ENCODE assay signal across 7 mouse cellular contexts in the genomic region with DNA sequence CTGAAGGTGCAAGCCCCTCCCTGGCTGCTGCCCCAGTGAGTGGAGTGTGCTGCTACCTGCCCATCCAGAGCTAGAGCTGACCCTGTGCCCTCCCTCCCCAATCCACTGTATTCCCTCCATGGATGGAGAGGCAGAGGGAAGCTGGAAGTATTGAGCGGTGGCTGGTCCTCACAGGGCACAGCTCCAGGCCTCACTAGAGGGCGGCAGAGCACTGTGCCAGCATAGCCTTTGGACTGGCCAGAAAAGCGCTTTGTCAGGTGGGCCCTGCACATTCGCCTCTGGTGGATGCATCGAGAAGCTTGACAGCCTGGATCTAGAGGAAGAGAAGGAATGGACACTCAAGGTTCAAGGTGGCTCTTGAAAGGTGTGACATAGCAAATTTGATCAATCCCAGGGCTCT. TPM values are rescaled to one million over a fixed set of nuclear protein-coding genes. Genes with fewer than 3 reads are reported as not detected.
DNase-seq lines count a peak whose midpoint lies in the region; ATAC-seq and TF ChIP-seq lines count a peak whose summit lies in the region.

No protein-coding gene starts in this region.

- TF ChIP-seq CTCF in forebrain, postnatal 0 days (IDR thresholded peaks at IDR 0.05; ENCODE audit: low read depth), result peak; percentile 88
- peak; percentile 96 for TF ChIP-seq CTCF in hindbrain, postnatal 0 days (IDR thresholded peaks at IDR 0.05; ENCODE audit: low read depth)
- TF ChIP-seq CTCF in left cerebral cortex, adult 2 months (IDR thresholded peaks at IDR 0.05), result peak; percentile 87

- no peak overlapping the region for H3K27ac ChIP-seq in forebrain, postnatal 0 days (ENCODE audit: low read depth, low read length)
- H3K27ac ChIP-seq in hindbrain, postnatal 0 days, result no peak overlapping the region
- no peak overlapping the region for H3K27ac ChIP-seq in left cerebral cortex, adult 2 months

- DNase-seq in R1 (ENCODE audit: low read depth, low spot score), result peak; percentile 6
- DNase-seq in cerebellum, adult 18-20 months, result peak; percentile 55 to 62
- DNase-seq in forebrain, postnatal 0 days, result peak; percentile 77
- DNase-seq in hindbrain, postnatal 0 days (ENCODE audit: low spot score), result peak; percentile 92
- DNase-seq in left cerebral cortex, adult 2 months (ENCODE audit: extremely low spot score in 1 of 2, low spot score in 2 of 2), result peak; percentile 67 to 69
- DNase-seq in lung, postnatal 4 days, result peak; percentile 72 to 76
- peak; percentile 78 for DNase-seq in right cerebral cortex, postnatal 14 days

- no peaks in the 10 kb centered on the region for H3K4me1 ChIP-seq in forebrain, postnatal 0 days (ENCODE audit: insufficient read depth)
- no peaks in the 10 kb centered on the region for H3K4me1 ChIP-seq in hindbrain, postnatal 0 days (ENCODE audit: insufficient read depth, low read length)

- H3K36me3 ChIP-seq in forebrain, postnatal 0 days (ENCODE audit: insufficient read depth), result no peaks in the 10 kb centered on the region
- H3K36me3 ChIP-seq in hindbrain, postnatal 0 days (ENCODE audit: insufficient read depth, low read length), result no peaks in the 10 kb centered on the region

- 9% methylated on average over 5 of the region's 5 CpGs for whole genome bisulfite sequencing in forebrain, postnatal 0 days
- 11% methylated on average over 5 of the region's 5 CpGs for WGBS in hindbrain, postnatal 0 days

- intact Hi-C loops in left cerebral cortex, adult 2 months (cut with DNase I), result loop anchor here (1.0 to 5.0 kb wide), 2 partner anchors 126 to 226 kb away; no protein-coding TSS in a partner anchor

- H3K9ac ChIP-seq in forebrain, postnatal 0 days, result no peak overlapping the region
- no peak overlapping the region for H3K9ac ChIP-seq in hindbrain, postnatal 0 days (replicated peaks; ENCODE audit: low read length)

- H3K4me2 ChIP-seq in forebrain, postnatal 0 days (ENCODE audit: low read depth), result no peak overlapping the region
- H3K4me2 ChIP-seq in hindbrain, postnatal 0 days (ENCODE audit: low read depth, low read length), result no peak overlapping the region

- no peak overlapping the region for H3K4me3 ChIP-seq in forebrain, postnatal 0 days (ENCODE audit: low read depth, low read length)
- no peak overlapping the region for H3K4me3 ChIP-seq in hindbrain, postnatal 0 days (ENCODE audit: low read length)
- no peak overlapping the region for H3K4me3 ChIP-seq in left cerebral cortex, adult 2 months

- H3K9me3 ChIP-seq in forebrain, postnatal 0 days (ENCODE audit: low read length), result no peaks in the 10 kb centered on the region
- H3K9me3 ChIP-seq in hindbrain, postnatal 0 days (ENCODE audit: low read length), result no peaks in the 10 kb centered on the region

- no peaks in the 10 kb centered on the region for H3K27me3 ChIP-seq in forebrain, postnatal 0 days (ENCODE audit: insufficient read depth, low read length)
- H3K27me3 ChIP-seq in hindbrain, postnatal 0 days (ENCODE audit: insufficient read depth, low read length), result no peaks in the 10 kb centered on the region

- ATAC-seq in forebrain, postnatal 0 days, result peak; percentile 89
- peak; percentile 92 for ATAC-seq in hindbrain, postnatal 0 days

RNA-seq across cellular contexts. Expression of a gene that starts 9.6 kb away (rescaled TPM):
- 0.19 TPM in 1 of 2 replicates, not detected in the other for total RNA-seq in forebrain, postnatal 0 days (2014; rRNA removed)
- not detected in 2 replicates for polyA plus RNA-seq in forebrain, postnatal 0 days (2015; fragmentation: Nextera tagmentation; extraction: Ambion mirVana)
- total RNA-seq in hindbrain, postnatal 0 days (2014; rRNA removed), result 0.18 and 0.47 TPM in 2 replicates
- 0.10 and 0.39 TPM in 2 replicates for polyA plus RNA-seq in hindbrain, postnatal 0 days (2015; fragmentation: Nextera tagmentation; extraction: Ambion mirVana)
- not detected for total RNA-seq in left cerebral cortex, adult 2 months (2021)

RNA-seq across cellular contexts. Expression of a gene that starts 27.0 kb away (rescaled TPM):
- total RNA-seq in forebrain, postnatal 0 days (2014; rRNA removed), result not detected in 2 replicates
- polyA plus RNA-seq in forebrain, postnatal 0 days (2015; fragmentation: Nextera tagmentation; extraction: Ambion mirVana), result not detected in 2 replicates
- total RNA-seq in hindbrain, postnatal 0 days (2014; rRNA removed), result not detected in 2 replicates
- not detected in 2 replicates for polyA plus RNA-seq in hindbrain, postnatal 0 days (2015; fragmentation: Nextera tagmentation; extraction: Ambion mirVana)
- not detected for total RNA-seq in left cerebral cortex, adult 2 months (2021)

RNA-seq across cellular contexts. Expression of a gene that starts 32.2 kb away (rescaled TPM):
- 2.2 and 5.3 TPM in 2 replicates for total RNA-seq in forebrain, postnatal 0 days (2014; rRNA removed)
- polyA plus RNA-seq in forebrain, postnatal 0 days (2015; fragmentation: Nextera tagmentation; extraction: Ambion mirVana), result 0.33 and 0.56 TPM in 2 replicates
- 5.8 and 9.5 TPM in 2 replicates for total RNA-seq in hindbrain, postnatal 0 days (2014; rRNA removed)
- 1.4 and 1.9 TPM in 2 replicates for polyA plus RNA-seq in hindbrain, postnatal 0 days (2015; fragmentation: Nextera tagmentation; extraction: Ambion mirVana)
- 1 to 10 TPM; 4.6 to 4.9 TPM for total RNA-seq in left cerebral cortex, adult 2 months (2021)

Comparison
In these comparisons a context has a peak if more than half of its experiments do, and no peak if none do; other contexts are left out.
1. DNase-seq: peak in every context shown above with its lines; median percentile 92 in hindbrain, postnatal 0 days; 78 in right cerebral cortex, postnatal 14 days; 77 in forebrain, postnatal 0 days; 74 in lung, postnatal 4 days; 68 in left cerebral cortex, adult 2 months; 58 in cerebellum, adult 18-20 months; 6 in R1.